Mouse (Mus musculus) kidney, adult 10 weeks (tissue): Measurements from ENCODE around the gene Nvl. TPM values are rescaled to one million over a fixed set of nuclear protein-coding genes. Genes with fewer than 3 reads are reported as not detected.

Experiments
- polyA plus RNA-seq: library from polyadenylated mRNA; stranded (reverse); fragments of 350-450 nt; fragmentation: Illumina TruSeq; extraction: RNeasy Lipid Tissue Mini Kit (QIAGEN cat#74804); gene quantifications from one replicate; pipeline ENCODE4 v1.2.3, GENCODE M21; 2014; ENCODE audit warnings: low read depth, low replicate concordance

Nvl gene
- polyA plus RNA-seq = 13.7 TPM

GRCm38 (mm10) chr1:181143950-181144836 is at the start of gene Nvl, which contains the start of gene Cnih4:
Nvl (minus strand) TSS chr1:181144204.
Cnih4 (plus strand) TSS chr1:181144693.

GRCm38 (mm10) chr1:181050937-181051336 is 93.1 kb downstream of the Nvl start, which contains the start of gene 9130409I23Rik:
9130409I23Rik (plus strand) TSS chr1:181051237.

Other genes with a start within 250 kb of the Nvl start
- 2.0 TPM for gene Pycr2, start 239.9 kb downstream of the Nvl start, polyA plus RNA-seq
- 0.36 TPM for gene Lefty1, start 209.2 kb downstream of the Nvl start, polyA plus RNA-seq
- 1.7 TPM for gene Tmem63a, start 201.9 kb downstream of the Nvl start, polyA plus RNA-seq
- 22.0 TPM for gene Ephx1, start 123.3 kb downstream of the Nvl start, polyA plus RNA-seq
- 0.36 TPM for gene 9130409I23Rik, start 93.0 kb downstream of the Nvl start, polyA plus RNA-seq
- gene Cnih4, start 489 bp upstream of the Nvl start, polyA plus RNA-seq = 205 TPM
- gene Wdr26, start 67.8 kb upstream of the Nvl start, polyA plus RNA-seq = 108 TPM
- gene Cnih3, start 208.4 kb upstream of the Nvl start, polyA plus RNA-seq = not detected